Mouse (Mus musculus) CH12.LX (cell line): ENCODE data around the gene Zfp638.

Source experiments
- CHD1 ChIP-seq: IDR thresholded peaks from 2 replicates; pipeline ENCODE4 v1.6.1; 2012; ENCODE audit warnings: low read depth, low read length, improper control_type of control experiment, inconsistent platforms
- CTCF ChIP-seq, 2 experiments: IDR thresholded peaks in 1 of 2; conservative IDR thresholded peaks in 1 of 2; 2 replicates each; pipeline ENCODE4 v1.5.1; 2011 to 2012; ENCODE audit warnings: low read depth in 2 of 2, low read length in 2 of 2, improper control_type of control experiment in 1 of 2, inconsistent platforms in 1 of 2, mild to moderate bottlenecking in 1 of 2, moderate library complexity in 1 of 2
- EP300 ChIP-seq: IDR thresholded peaks from 2 replicates; pipeline ENCODE4 v1.6.1; 2011; ENCODE audit warnings: low read length, improper control_type of control experiment
- JUN ChIP-seq: IDR thresholded peaks from 2 replicates; pipeline ENCODE4 v1.6.1; 2011; ENCODE audit warnings: low read depth, mild to moderate bottlenecking, low read length, improper control_type of control experiment, moderate library complexity; ENCODE audit not compliant: insufficient read depth
- MEF2A ChIP-seq: IDR thresholded peaks from 2 replicates; pipeline ENCODE4 v1.6.1; 2014; ENCODE audit warnings: low read depth, mild to moderate bottlenecking, inconsistent platforms, low read length, improper control_type of control experiment, borderline replicate concordance
- POLR2A ChIP-seq: IDR thresholded peaks from 2 replicates; pipeline ENCODE4 v1.6.1; 2011; ENCODE audit warnings: low read depth, mild to moderate bottlenecking, improper control_type of control experiment, low read length
- POLR2AphosphoS2 ChIP-seq: IDR thresholded peaks from 2 replicates; pipeline ENCODE4 v1.6.1; 2011; ENCODE audit warnings: low read depth, low read length, improper control_type of control experiment
- USF2 ChIP-seq: conservative IDR thresholded peaks from 2 replicates; pipeline ENCODE4 v1.6.1; 2011; ENCODE audit warnings: low read depth, low read length, improper control_type of control experiment
- ZC3H11A ChIP-seq: IDR thresholded peaks from 2 replicates; pipeline ENCODE4 v1.6.1; 2012; ENCODE audit warnings: low read depth, mild to moderate bottlenecking, inconsistent platforms, low read length, improper control_type of control experiment
- ZKSCAN1 ChIP-seq: IDR thresholded peaks from 2 replicates; pipeline ENCODE4 v1.6.1; 2012; ENCODE audit warnings: low read depth, inconsistent platforms, low read length, improper control_type of control experiment, borderline replicate concordance

DNA sequence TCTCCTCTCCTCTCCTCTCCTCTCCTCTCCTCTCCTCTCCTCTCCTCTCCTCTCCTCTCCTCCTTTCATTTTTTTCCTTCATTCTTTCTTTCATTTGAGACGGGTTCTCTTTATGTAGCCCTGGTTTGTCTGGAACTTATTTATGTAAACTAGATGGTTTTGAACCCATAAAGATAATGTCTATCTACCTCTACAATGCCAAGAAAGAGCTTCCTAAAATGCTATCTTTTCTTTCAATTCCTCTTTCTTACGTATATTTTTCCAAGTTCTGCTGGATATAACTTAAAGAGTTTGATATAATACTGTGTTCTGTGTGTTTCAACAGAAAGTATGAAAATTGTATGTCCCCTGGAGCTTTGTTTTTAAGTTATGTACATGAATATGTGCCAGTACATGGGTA is 72.6 kb downstream of the Zfp638 start:
- TF ChIP-seq CTCF (conservative IDR thresholded peaks at IDR 0.05 in 1 of 2, IDR thresholded peaks at IDR 0.05 in 1 of 2; ENCODE audit: low read depth in 2 of 2, low read length in 2 of 2) (no peak), ZC3H11A (no peak), POLR2A (no peak), CHD1 (no peak), EP300 (no peak), ZKSCAN1 (no peak), POLR2AphosphoS2 (no peak), JUN (no peak), USF2 (no peak), MEF2A (no peak)
